Mouse (Mus musculus) thymus, adult 2 months (tissue): ENCODE measurements around the gene Dglucy.

ENCODE experiments used
- CTCF ChIP-seq: fragments of 200-500 bp; IDR thresholded peaks from 2 replicates; pipeline ENCODE4 v1.5.1; 2012; ENCODE audit warnings: mild to moderate bottlenecking, control low read depth, low read length, moderate library complexity, borderline replicate concordance; ENCODE audit not compliant: control insufficient read depth, poor library complexity, insufficient read depth; ENCODE audit errors: extremely low read depth
- POLR2A ChIP-seq: fragments of 200-500 bp; IDR thresholded peaks from 2 replicates; pipeline ENCODE4 v1.6.1; 2012; ENCODE audit warnings: mild to moderate bottlenecking, low read length, control low read depth, moderate library complexity; ENCODE audit not compliant: control insufficient read depth, poor library complexity, insufficient read depth; ENCODE audit errors: extremely low read depth

DNA sequence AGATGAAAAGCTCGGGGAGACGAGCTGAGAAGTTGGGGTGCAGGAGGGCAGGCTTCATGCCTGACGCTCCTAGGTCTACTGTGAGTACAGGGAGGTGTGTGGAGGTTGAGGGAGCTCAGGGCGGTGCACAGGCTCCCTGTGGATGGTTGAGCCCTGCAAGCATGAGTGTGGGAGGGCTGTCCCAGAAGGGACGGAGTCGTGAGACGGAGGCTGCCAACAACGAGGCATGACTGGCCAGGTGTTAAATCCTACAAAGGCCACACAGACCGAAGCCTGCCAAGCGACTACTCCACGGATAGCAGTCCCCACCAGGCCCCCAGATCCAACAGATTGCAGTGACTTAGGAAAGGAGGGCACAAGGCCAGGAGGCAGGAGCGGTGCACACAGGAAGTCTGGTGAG, 131.9 kb downstream of the Dglucy start:
- TF ChIP-seq CTCF (no peak), POLR2A (no peak)
